Mouse (Mus musculus) CH12.LX (cell line): ENCODE results near the gene Adamts5. TPM values are rescaled to one million over a fixed set of nuclear protein-coding genes. Genes with fewer than 3 reads are reported as not detected.

Experiments used
- DNase-seq: peaks from one replicate; pipeline ENCODE4 v3.0.0-alpha.2; 2013; ENCODE audit errors: extremely low read depth
- H3K27ac ChIP-seq: 2 replicates; pipeline ENCODE4 v1.5.1; 2012; ENCODE audit warnings: low read depth, mild to moderate bottlenecking, control low read depth, moderate library complexity; ENCODE audit not compliant: insufficient read depth
- H3K27me3 ChIP-seq: replicated peaks from 2 replicates; pipeline ENCODE3; 2012; ENCODE audit warnings: inconsistent platforms
- H3K36me3 ChIP-seq, 2 experiments: replicated peaks in 1 of 2; 2 replicates each; pipeline versions ENCODE3 to v1.6.1; 2012; ENCODE audit warnings: inconsistent platforms in 1 of 2, low read length in 1 of 2, mild to moderate bottlenecking in 1 of 2, mixed read lengths in 1 of 2, moderate library complexity in 1 of 2; ENCODE audit not compliant: control insufficient read depth in 1 of 2, insufficient read depth in 1 of 2
- H3K4me1 ChIP-seq, 2 experiments: 2 replicates each; pipeline ENCODE4 v1.6.1; 2012; ENCODE audit warnings: inconsistent platforms in 1 of 2, moderate library complexity in 1 of 2; ENCODE audit not compliant: insufficient read depth in 2 of 2, control insufficient read depth in 1 of 2
- H3K4me2 ChIP-seq: 2 replicates; pipeline ENCODE4 v1.6.1; 2012; ENCODE audit warnings: low read depth, mild to moderate bottlenecking, control low read depth; ENCODE audit not compliant: poor library complexity, insufficient read depth, severe bottlenecking
- H3K4me3 ChIP-seq, 3 experiments: fragments of 150-350 bp in 1 of 3; sonication (generic) in 1 of 3; replicated peaks in 1 of 3; 2 replicates each; pipeline versions ENCODE3 to v1.5.1; 2011 to 2012; ENCODE audit warnings: low read depth in 2 of 3, low read length in 2 of 3, mild to moderate bottlenecking in 2 of 3, moderate library complexity in 2 of 3, control low read depth in 1 of 3, improper control_type of control experiment in 1 of 3, inconsistent platforms in 1 of 3, mixed read lengths in 1 of 3; ENCODE audit not compliant: poor library complexity in 1 of 3
- H3K79me2 ChIP-seq: replicated peaks from 2 replicates; pipeline ENCODE4 v1.6.1; 2012; ENCODE audit warnings: mild to moderate bottlenecking, moderate library complexity; ENCODE audit not compliant: control insufficient read depth, poor library complexity, insufficient read depth, severe bottlenecking; ENCODE audit errors: extremely low read depth
- H3K9ac ChIP-seq: 2 replicates; pipeline ENCODE4 v1.6.1; 2012; ENCODE audit warnings: low read depth, mild to moderate bottlenecking, control low read depth, moderate library complexity; ENCODE audit not compliant: insufficient read depth
- H3K9me3 ChIP-seq: replicated peaks from 2 replicates; pipeline ENCODE3; 2012; ENCODE audit warnings: low read length, inconsistent platforms, mixed read lengths
- CHD1 ChIP-seq: IDR thresholded peaks from 2 replicates; pipeline ENCODE4 v1.6.1; 2012; ENCODE audit warnings: low read depth, low read length, improper control_type of control experiment, inconsistent platforms
- CHD2 ChIP-seq: IDR thresholded peaks from 2 replicates; pipeline ENCODE4 v1.6.1; 2011; ENCODE audit warnings: low read length, improper control_type of control experiment
- ELF1 ChIP-seq: IDR thresholded peaks from 2 replicates; pipeline ENCODE4 v1.6.1; 2014; ENCODE audit warnings: low read depth, mild to moderate bottlenecking, inconsistent platforms, low read length, improper control_type of control experiment
- EP300 ChIP-seq: IDR thresholded peaks from 2 replicates; pipeline ENCODE4 v1.6.1; 2011; ENCODE audit warnings: low read length, improper control_type of control experiment
- IRF4 ChIP-seq: IDR thresholded peaks from 2 replicates; pipeline ENCODE4 v1.6.1; 2014; ENCODE audit warnings: low read depth, mild to moderate bottlenecking, inconsistent platforms, low read length, improper control_type of control experiment
- JUND ChIP-seq: conservative IDR thresholded peaks from 2 replicates; pipeline ENCODE4 v1.6.1; 2011; ENCODE audit warnings: low read depth, low read length, improper control_type of control experiment
- KAT2A ChIP-seq: IDR thresholded peaks from 2 replicates; pipeline ENCODE4 v1.6.1; 2012; ENCODE audit warnings: low read length, improper control_type of control experiment, inconsistent platforms; ENCODE audit not compliant: insufficient replicate concordance
- MAFK ChIP-seq: IDR thresholded peaks from 2 replicates; pipeline ENCODE4 v1.6.1; 2011; ENCODE audit warnings: low read length, improper control_type of control experiment; ENCODE audit not compliant: insufficient replicate concordance
- MXI1 ChIP-seq: IDR thresholded peaks from 2 replicates; pipeline ENCODE4 v1.6.1; 2011; ENCODE audit warnings: mild to moderate bottlenecking, low read depth, low read length, improper control_type of control experiment
- MYC ChIP-seq: IDR thresholded peaks from 2 replicates; pipeline ENCODE4 v1.6.1; 2011; ENCODE audit warnings: low read depth, mild to moderate bottlenecking, improper control_type of control experiment, low read length
- NRF1 ChIP-seq: IDR thresholded peaks from 2 replicates; pipeline ENCODE4 v1.6.1; 2014; ENCODE audit warnings: low read depth, mild to moderate bottlenecking, inconsistent platforms, low read length, improper control_type of control experiment, moderate library complexity
- RCOR1 ChIP-seq: conservative IDR thresholded peaks from 2 replicates; pipeline ENCODE4 v1.6.1; 2012; ENCODE audit warnings: low read depth, mild to moderate bottlenecking, inconsistent platforms, low read length, improper control_type of control experiment
- SIN3A ChIP-seq: IDR thresholded peaks from 2 replicates; pipeline ENCODE4 v1.6.1; 2012; ENCODE audit warnings: low read length, improper control_type of control experiment, inconsistent platforms
- SMC3 ChIP-seq: IDR thresholded peaks from 2 replicates; pipeline ENCODE4 v1.6.1; 2011; ENCODE audit warnings: low read depth, low read length, improper control_type of control experiment
- TBP ChIP-seq: conservative IDR thresholded peaks from 2 replicates; pipeline ENCODE4 v1.6.1; 2011; ENCODE audit warnings: low read depth, low read length, improper control_type of control experiment
- TCF12 ChIP-seq: IDR thresholded peaks from 2 replicates; pipeline ENCODE4 v1.6.1; 2014; ENCODE audit warnings: low read depth, mild to moderate bottlenecking, inconsistent platforms, low read length, improper control_type of control experiment
- USF1 ChIP-seq: IDR thresholded peaks from 2 replicates; pipeline ENCODE4 v1.6.1; 2014; ENCODE audit warnings: low read depth, mild to moderate bottlenecking, inconsistent platforms, low read length, improper control_type of control experiment
- USF2 ChIP-seq: conservative IDR thresholded peaks from 2 replicates; pipeline ENCODE4 v1.6.1; 2011; ENCODE audit warnings: low read depth, low read length, improper control_type of control experiment
- ZKSCAN1 ChIP-seq: IDR thresholded peaks from 2 replicates; pipeline ENCODE4 v1.6.1; 2012; ENCODE audit warnings: low read depth, inconsistent platforms, low read length, improper control_type of control experiment, borderline replicate concordance
- ZNF384 ChIP-seq: IDR thresholded peaks from 2 replicates; pipeline ENCODE4 v1.6.1; 2012; ENCODE audit warnings: low read depth, low read length, improper control_type of control experiment, inconsistent platforms
- dilution Hi-C: fragments of 300-500 bp; cut with MboI; formaldehyde crosslinking; loops from 2 replicates; pipeline ENCODE4 v1.14.3; 2020; ENCODE audit warnings: low sequenced_read_pairs; ENCODE audit not compliant: extremely low pct_unique_long_range_greater_than_20kb, extremely low pct_ligation_motif_present
- in situ Hi-C: fragments of 300-500 bp; cut with MboI; formaldehyde crosslinking; loops from 3 replicates; pipeline ENCODE4 v1.14.3; 2019; ENCODE audit warnings: low sequenced_read_pairs, low pct_ligation_motif_present, low pct_unique_long_range_greater_than_20kb, mixed read lengths
- polyA plus RNA-seq: library from polyadenylated mRNA; unstranded; fragments of >175 nt; gene quantifications from 2 replicates; pipeline ENCODE4 v1.2.1, GENCODE M21; 2012; ENCODE audit warnings: low read depth; ENCODE audit not compliant: insufficient read length
- total RNA-seq, 2 experiments: library from RNA; depleted of rRNA; stranded (reverse); fragments of 300-350 nt in 1 of 2; fragments of >200 nt in 1 of 2; gene quantifications; 2 replicates each; pipeline ENCODE4 v1.2.3; 2012 to 2014

The Adamts5 gene
- total and polyA plus RNA-seq, 3 experiments = not detected

DNA sequence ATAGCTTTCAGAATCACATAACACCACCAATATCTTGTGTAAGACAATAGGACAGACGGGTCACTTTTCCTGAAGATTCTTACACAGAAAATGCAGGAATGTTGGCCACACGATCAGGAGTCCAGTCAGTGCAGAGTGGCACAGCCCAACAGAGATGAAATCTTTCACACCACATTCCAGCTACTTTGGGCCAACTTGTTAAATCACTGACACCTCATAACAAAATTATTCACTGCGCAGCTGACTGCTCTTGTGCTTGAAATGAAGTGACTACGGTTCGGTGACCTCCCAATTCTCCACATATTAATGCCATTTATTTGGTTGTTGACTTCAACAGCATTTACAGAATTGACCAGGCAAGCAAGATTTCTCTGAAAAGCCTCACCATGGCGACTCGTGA is 22.6 kb downstream of the Adamts5 start:
- no peaks in the 10 kb centered on the region for H3K27me3 ChIP-seq
- no peak overlapping the region for H3K9ac ChIP-seq
- in situ Hi-C loops = no loop called here
- H3K36me3 ChIP-seq = no peaks in the 10 kb centered on the region
- no peaks in the 10 kb centered on the region for H3K79me2 ChIP-seq
- peaks cover 0 to 16% of the 10 kb centered on the region in 2 experiments; a peak in 2 of 4 replicates for H3K4me1 ChIP-seq
- H3K27ac ChIP-seq = no peak overlapping the region
- TF ChIP-seq USF1 (no peak), TBP (no peak), ZKSCAN1 (no peak), MXI1 (no peak), USF2 (no peak), KAT2A (no peak), MAFK (no peak), CHD1 (no peak), JUND (no peak), MYC (no peak)
- TF ChIP-seq, all 38 proteins: peak for 0
- dilution Hi-C loops = no loop called here
- no peak overlapping the region for H3K4me2 ChIP-seq
- H3K4me3 ChIP-seq = no peak overlapping the region
- no peaks in the 10 kb centered on the region for H3K9me3 ChIP-seq
- DNase-seq = no peak

DNA sequence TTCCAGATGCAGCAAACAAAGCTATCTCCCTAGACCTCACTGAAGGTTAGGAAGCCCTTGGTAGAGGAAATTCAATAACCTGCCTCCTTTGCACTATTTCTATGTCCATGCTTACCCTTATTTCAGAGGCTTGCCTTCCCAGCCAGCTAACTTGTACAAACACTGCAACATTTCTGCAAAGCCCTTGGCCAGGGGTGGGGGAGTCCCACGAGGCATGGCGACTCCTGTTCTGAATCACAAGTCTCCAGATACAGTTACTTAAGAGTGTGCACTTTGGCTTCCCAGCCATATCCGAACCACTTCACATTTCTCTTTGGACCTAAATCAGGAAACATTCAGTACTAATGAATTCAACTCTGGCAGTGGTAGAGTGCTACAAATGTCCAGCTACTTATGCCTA is 27.5 kb downstream of the Adamts5 start:
- dilution Hi-C loops = no loop called here
- Histone ChIP-seq H3K79me2 (no peaks in the 10 kb centered on the region), H3K27me3 (no peaks in the 10 kb centered on the region), H3K4me3 (no peak overlapping the region), H3K4me1 (peaks cover 0 to 17% of the 10 kb centered on the region in 2 experiments; a peak in 2 of 4 replicates), H3K36me3 (no peaks in the 10 kb centered on the region), H3K9me3 (no peaks in the 10 kb centered on the region), H3K4me2 (no peak overlapping the region), H3K27ac (no peak overlapping the region), H3K9ac (no peak overlapping the region)
- peak; percentile 68 for DNase-seq
- TF ChIP-seq USF2 (no peak), MYC (no peak), TCF12 (no peak), NRF1 (no peak), IRF4 (peak; percentile 76), EP300 (peak; percentile 40; the same call in 1 of the 2 replicates), CHD2 (no peak), ELF1 (no peak), SMC3 (no peak), JUND (no peak), SIN3A (no peak), TBP (no peak), ZNF384 (no peak), CHD1 (no peak), KAT2A (no peak), RCOR1 (no peak)
- in situ Hi-C loops = no loop called here
